Mouse (Mus musculus) kidney, adult 2 months (tissue): ENCODE measurements around the gene Eva1c.

Experiments
- CTCF ChIP-seq: fragments of 200-500 bp; conservative IDR thresholded peaks from 2 replicates; pipeline ENCODE4 v1.5.1; 2011; ENCODE audit warnings: low read depth, mild to moderate bottlenecking, control low read depth, low read length, moderate library complexity, mixed read lengths; ENCODE audit not compliant: insufficient read depth, insufficient read length
- POLR2A ChIP-seq: fragments of 200-500 bp; IDR thresholded peaks from one replicate; pipeline ENCODE4 v1.6.1; 2011; ENCODE audit warnings: low read depth, low read length, control low read depth

DNA sequence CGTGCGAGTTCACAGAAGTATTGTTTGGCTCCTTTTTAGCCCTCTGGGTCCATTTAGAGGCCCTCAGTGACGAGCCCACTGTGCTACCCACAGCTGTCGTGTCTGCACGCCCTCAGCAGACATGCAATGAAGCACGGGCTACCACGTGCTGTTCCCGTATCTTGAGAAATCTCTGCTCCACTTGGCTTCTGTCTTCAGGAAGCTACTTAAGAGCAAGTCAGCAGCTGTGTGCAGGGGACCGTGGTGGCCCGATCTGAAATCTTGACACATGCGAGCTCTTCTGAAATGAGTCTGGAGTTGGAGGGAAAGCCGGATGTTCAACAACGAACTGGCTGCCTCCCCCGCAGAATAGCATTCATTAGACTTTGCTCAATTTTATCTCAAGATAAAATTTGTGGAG is 65.1 kb downstream of the Eva1c start:
- no peak for TF ChIP-seq CTCF
- TF ChIP-seq POLR2A = no peak
